Mouse (Mus musculus): Measurements from ENCODE around the gene Enox1.

Enox1 gene

GRCm38 (mm10) chr14:77618131-77618805, 461.7 kb downstream of the Enox1 start:
- no peak for DNase-seq (ENCODE audit: inconsistent ontology term)

GRCm38 (mm10) chr14:77621473-77622264, 465.1 kb downstream of the Enox1 start:
- no peak for DNase-seq (ENCODE audit: inconsistent ontology term)

GRCm38 (mm10) chr14:77626557-77627507, 470.3 kb downstream of the Enox1 start:
- DNase-seq (ENCODE audit: inconsistent ontology term): no peak

DNA sequence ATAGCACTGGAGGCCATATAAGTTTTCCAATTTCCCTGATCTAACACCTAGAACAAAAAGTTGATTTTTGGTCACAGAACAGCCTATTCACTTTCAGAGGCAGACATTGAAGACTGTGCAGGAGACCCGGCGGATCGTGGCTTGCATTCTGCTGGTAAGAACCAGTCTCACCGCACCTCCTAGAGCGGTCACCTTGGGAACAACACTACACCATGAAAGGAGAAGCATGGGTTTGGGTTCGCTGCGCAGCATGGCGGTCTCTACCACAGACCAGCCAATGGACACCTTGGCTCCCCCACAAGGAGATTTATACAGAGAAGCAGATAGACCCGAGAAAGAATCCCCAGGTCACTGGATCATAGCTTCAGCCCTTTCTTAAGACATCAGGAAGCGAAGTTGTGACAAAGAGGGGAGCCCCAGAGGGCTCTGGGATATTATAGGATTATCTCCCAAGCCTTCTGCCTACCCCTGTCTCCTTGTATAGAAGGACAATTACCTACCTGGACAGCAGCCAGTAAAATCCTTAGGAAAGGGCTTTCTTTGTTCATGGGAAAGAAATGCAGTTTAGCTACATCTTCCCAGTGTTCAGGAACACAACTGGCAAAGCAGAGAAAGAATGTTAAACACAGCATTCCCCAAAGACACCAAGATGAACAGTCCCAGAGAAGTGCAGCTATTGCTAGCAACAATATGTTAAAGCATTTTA, 476.1 kb downstream of the Enox1 start:
- no peak for DNase-seq (ENCODE audit: inconsistent ontology term)

GRCm38 (mm10) chr14:77633172-77633542, 476.6 kb downstream of the Enox1 start:
- peak; percentile 5 for DNase-seq (ENCODE audit: inconsistent ontology term)

DNA sequence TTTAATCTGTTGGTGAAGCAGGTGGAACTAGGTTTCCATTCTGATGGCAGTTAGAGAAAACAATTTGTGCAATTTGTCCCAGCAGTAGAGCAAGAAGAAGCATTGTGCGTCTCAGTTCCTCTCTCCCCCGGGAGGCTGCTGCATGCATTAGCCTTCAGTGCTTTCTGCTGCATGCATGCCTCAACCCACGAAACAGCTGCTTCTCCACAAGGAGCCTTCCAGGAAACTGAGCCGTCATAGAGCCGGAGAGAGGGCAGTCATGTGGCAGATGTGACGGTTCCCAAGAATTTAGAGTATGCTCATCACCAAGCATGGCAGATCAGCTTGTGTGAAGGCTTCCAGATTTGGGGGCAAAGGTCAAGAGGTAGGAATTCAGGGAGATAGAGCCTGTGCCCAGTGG, 480.4 kb downstream of the Enox1 start:
- DNase-seq (ENCODE audit: inconsistent ontology term): peak; percentile 48

DNA sequence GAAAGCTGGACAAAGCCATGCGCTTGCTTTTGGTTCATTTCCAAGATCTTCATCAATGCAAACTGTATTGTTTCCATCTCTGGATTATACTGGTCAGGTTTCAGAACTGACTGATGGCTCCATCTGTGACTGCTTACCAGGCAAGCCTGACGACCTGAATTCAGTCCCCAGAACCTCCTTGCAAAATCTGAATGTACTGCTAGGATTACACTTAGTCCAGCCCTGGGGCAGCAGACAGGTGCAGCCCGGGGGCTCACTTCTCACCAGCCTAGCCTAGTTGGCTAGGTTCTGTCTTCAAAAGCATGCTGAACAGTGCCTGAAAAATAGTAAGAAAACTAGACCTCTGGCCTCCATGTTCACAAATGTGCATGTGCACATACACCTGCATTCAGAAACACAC, 481.6 kb downstream of the Enox1 start:
- DNase-seq (ENCODE audit: inconsistent ontology term): no peak

GRCm38 (mm10) chr14:77638616-77639015, 482.1 kb downstream of the Enox1 start:
- no peak for DNase-seq (ENCODE audit: inconsistent ontology term)

DNA sequence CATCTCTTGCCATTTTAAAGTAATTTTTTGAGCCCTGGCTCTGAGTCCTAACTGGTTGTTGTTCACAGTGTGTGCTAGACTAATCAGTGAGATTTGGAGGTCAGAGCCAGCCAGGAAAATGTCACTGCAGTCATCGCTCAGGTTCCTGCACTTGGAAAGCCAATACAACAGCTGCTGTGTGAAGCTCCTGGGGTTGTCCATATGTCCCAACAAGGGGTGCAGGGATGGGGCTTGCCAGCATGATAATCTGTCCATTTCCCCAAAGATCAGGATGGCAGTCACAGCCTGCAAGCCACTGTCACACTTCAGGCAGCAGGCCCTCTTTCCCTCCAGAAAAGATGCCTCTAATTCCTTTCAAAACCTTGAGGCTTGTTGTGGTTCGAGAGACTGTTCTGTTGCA, 483.0 kb downstream of the Enox1 start:
- no peak for DNase-seq (ENCODE audit: inconsistent ontology term)

- DNase-seq (ENCODE audit: inconsistent ontology term): no peak
Observed at GRCm38 (mm10) chr14:77642314-77642713, 485.8 kb downstream of the Enox1 start.

GRCm38 (mm10) chr14:77646196-77646595, 489.6 kb downstream of the Enox1 start:
- DNase-seq (ENCODE audit: inconsistent ontology term): no peak

DNA sequence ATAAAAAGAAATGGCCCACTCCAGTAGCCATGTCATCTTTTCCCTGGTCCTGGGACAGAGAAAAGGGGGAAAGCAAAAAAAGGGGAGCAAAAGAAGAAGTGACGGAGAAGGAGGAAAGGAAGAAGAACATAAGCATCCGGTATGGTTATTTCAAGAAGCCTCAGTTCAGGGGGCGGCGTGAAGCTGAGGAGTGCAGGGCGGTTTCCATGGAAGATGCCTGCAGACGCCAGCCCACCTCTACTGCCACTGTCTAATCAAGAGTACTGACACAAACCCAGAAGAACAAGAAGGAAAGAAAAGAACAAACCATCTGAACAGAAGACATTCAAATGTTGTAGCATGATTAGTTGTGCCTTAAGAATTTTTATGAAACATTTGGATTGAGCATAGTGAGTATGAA, 490.5 kb downstream of the Enox1 start:
- no peak for DNase-seq (ENCODE audit: inconsistent ontology term)

GRCm38 (mm10) chr14:77648305-77648704, 491.7 kb downstream of the Enox1 start:
- no peak for DNase-seq (ENCODE audit: inconsistent ontology term)

DNA sequence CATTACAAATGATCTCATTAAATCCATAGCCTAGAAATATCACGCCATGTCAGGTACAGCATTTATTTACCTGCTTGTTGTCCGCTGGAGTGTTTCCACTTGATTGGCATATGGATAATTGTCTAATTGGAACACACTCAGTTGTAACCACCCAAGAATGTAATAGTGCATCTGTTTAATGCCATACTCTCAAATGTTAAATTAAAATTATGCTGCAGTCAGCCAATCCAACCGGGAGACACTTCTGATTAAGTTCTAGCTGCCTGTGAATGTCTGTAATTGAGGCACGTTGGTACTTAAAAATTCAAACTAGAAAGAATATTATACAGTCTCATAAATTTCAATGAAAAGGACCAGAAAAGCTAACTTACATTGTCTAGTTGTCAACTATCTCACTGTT, 502.2 kb downstream of the Enox1 start:
- DNase-seq (ENCODE audit: inconsistent ontology term): no peak

GRCm38 (mm10) chr14:77662273-77662672, 505.7 kb downstream of the Enox1 start:
- no peak for DNase-seq (ENCODE audit: inconsistent ontology term)

- no peak for DNase-seq (ENCODE audit: inconsistent ontology term)
Observed at GRCm38 (mm10) chr14:77662994-77663393, 506.4 kb downstream of the Enox1 start.

DNA sequence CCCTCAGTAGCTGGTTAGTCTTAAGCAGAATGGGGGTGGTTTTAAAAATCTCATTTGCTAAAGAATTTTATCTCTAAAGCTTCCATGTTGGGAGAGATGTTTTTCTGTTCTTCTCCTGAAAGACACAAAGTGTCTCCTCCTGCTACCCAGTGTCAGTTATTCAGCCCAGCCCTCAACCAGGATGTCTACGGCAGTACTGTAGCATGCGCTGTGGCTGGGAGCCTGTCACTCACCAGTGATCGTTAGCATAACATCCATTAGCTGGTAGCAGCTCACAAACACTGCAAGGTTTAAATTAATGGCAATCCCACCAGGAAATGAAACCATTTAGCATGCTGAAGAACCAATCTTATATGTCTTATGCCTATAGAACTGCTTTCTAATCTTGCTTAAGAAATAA, 511.5 kb downstream of the Enox1 start:
- no peak for DNase-seq (ENCODE audit: inconsistent ontology term)

DNA sequence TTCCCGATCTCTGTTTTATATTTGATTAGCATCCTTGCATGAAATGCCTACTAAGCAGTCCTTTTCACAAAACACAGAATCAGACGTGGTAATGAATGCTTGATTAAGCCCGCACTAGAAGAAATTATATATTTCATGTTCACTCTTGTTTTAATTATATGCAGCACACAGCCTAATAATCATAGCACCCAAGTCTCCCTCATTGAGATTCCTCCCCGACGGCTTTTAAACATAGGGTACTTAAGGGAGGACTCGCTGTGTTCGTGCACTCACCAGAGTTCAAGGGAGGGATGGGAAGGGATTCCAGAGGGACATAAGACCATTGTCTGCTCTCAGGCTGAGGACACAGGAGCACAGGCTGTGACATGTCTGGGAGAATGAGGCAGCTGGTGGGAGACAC, 512.9 kb downstream of the Enox1 start:
- no peak for DNase-seq (ENCODE audit: inconsistent ontology term)

DNA sequence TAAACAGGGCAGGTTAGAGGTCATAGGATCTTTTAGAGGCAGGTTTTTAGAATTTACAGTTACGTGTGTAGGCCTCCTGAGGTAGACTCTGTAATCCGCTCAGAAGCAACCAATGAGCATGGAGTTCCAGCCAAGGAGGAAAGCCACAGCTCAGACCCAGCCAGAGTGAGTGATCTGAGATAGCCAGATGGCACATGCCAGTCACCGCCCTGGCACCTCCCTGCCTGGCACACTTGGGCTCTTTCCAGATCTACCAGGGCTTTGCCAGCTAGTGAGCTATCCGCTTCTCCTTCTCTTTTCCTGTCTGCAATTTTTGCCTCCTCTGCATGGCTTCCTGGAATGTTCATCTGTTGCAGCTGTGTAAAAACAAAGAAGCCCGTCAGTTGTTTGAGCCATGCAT, 514.4 kb downstream of the Enox1 start:
- DNase-seq (ENCODE audit: inconsistent ontology term): no peak

- no peak for DNase-seq (ENCODE audit: inconsistent ontology term)
Observed at GRCm38 (mm10) chr14:77671961-77672360, 515.4 kb downstream of the Enox1 start.

DNA sequence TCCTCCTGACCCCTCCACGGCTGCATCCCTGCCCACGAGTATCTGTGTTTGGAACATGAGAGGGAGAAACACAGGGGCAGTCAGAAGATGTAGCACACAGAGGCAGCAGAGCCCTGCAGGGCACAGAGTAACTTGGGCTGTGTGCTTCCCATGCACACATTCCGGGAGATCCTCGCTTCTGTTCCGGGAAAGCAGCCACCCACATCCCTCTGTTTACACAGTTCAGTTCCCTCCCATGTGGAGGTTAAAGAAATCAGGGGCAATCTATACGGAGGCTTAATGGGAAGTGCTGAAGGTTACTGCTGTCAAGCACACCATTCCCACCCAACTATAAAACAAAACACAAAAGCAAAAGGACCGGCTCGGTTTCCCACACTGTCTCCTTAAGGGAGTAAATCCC, 516.6 kb downstream of the Enox1 start:
- peak; percentile 6 for DNase-seq (ENCODE audit: inconsistent ontology term)

DNA sequence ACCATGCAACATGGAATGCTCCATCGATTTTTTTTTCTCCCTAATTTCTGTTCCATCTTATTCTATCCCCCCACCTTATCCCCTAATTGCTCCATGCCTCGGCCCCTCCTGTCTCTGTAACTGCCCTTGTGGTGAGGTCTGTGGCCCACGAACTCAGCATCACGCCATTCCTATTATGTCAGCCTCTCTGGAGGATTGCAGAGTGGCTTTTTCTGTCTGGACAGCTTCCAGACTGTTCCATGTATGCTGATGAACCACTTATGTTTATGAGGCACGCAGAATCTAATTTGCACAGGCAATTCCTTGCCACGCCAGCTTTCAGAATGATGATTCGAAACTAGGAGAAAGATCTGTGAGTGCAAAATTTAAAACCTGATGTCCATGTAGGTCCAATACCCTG, 521.4 kb downstream of the Enox1 start:
- no peak for DNase-seq (ENCODE audit: inconsistent ontology term)
